Mouse (Mus musculus) cerebral cortex, adult 2 months (tissue): ENCODE results near the gene Tob1.

Experiments
- WGBS: fragments of 180-500 bp; shearing (Covaris S2); methylation state at CpG from one replicate; pipeline ENCODE4 v1.1.7; 2018; 5-methylcytosine and 5-hydroxymethylcytosine counted together

The Tob1 gene

GRCm38 (mm10) chr11:94198405-94199146, 12.7 kb upstream of the Tob1 start:
- 93% methylated on average over 7 of the region's 7 CpGs for WGBS

GRCm38 (mm10) chr11:94199771-94200170, 11.5 kb upstream of the Tob1 start:
- 71% methylated on average over 2 of the region's 2 CpGs for WGBS

DNA sequence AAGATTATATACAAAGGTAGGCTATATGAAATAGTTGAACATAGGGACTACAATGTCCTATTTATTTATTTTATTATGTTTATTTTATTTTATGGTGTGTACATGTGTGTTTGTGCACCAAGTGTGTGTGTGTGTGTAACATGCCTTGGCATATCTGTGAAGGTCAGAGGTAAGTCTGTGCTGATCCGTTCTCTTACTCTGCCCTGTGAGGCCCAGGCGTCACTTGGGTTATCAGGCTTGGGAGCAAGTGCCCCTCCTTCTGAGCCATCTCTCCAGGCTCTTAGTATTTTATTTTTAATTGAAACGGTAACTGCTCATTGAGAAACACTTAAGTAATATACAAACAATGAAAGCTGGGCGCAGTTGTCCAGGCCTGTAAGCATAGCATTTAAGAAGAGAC, 10.8 kb upstream of the Tob1 start:
- 92% methylated on average over 4 of the region's 4 CpGs for WGBS

DNA sequence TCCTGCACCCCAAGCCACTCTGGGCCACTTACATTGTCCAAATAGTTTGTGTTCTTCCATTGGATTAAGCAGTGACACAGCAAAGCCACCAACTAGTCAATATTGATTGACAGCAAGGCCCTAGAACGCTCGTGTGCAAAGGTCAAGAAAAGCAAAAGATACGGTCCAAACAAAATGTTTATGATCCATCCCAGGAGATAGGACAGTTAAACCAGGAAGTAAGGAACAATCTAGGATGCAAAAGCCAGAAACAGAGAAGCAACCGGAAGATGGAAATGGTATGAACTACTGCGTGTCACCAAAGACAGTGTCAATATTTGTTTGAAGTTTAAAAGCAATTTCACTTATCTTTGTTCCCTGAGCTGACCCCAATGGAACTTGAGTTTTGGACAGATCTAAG, 9.1 kb upstream of the Tob1 start:
- WGBS, result 92% methylated on average over 5 of the region's 5 CpGs

GRCm38 (mm10) chr11:94203066-94203465, 8.2 kb upstream of the Tob1 start:
- WGBS, result 75% methylated on average over 3 of the region's 3 CpGs

DNA sequence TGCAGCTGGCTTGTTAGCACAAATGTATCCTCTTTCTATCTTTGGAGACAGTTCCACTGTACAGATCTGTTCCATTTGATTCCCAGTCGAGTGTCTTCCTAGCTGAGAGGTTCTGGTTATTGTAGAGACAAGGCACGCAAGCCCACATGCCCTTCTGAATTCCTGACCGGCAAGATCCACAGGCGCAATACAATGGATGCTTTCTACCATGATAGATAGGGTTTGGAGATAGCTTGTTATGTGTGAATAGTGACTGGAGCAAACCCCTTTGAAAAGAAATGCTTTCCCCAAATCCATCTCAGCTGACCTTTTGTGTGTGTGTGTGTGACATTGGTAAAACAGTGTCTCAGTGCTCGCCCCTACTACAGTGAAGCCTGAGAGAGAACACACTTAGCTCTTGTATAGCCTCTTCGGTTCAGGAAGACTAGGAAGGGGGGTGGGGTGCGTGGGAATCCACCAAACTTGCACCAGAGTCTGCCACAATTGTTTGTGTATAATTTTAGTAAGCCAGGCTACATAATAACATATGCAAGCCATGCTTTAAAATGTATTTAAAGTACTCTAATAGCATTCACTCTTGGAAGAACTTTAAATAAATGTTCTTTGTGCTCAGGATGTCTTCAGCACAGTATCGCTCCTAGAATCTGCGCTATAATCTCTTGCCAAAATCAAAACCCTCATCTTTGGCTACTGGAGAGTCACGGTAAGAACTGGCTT, 4.7 kb upstream of the Tob1 start:
- 37% methylated on average over 10 of the region's 10 CpGs for WGBS

DNA sequence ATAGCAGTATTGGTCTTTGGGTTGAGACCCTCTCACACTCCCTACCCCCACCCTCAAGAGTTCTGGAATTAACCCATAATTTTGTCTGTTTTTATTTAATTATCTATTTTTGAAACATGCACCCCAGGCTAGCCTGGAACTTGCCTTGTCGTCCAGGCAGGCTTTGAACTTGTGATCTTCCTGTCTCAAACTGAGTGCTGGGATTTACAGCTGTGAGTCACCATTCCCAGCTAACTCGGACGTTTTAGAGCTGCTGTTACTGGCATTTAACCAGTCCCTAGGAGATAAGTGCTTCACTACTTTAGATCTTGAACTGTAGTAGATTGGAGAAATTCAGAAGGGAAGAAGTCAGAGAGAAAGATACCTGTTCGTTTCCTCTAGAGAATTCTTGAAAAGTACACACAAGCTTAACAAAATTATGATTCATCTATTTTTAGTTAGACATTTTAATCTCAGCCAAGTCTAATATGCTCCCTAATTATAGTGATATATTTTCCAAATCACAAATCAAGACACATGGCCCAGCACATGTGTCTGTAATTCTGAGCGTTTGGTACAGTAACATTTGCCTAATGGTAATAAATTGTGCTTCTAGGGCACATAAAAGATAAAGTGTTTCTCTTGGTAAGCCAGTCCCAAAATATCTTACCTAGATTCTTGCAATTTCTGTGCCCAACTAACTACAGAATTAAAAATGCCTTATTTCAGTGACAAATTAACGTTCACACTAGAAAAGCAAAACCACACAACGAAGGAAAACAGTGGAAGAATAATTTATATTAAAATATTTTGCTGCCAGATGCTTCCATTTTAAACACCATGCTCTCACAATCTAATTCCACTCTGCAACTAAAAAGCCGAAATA, 2.2 kb upstream of the Tob1 start:
- 34% methylated on average over 8 of the region's 8 CpGs for whole genome bisulfite sequencing

DNA sequence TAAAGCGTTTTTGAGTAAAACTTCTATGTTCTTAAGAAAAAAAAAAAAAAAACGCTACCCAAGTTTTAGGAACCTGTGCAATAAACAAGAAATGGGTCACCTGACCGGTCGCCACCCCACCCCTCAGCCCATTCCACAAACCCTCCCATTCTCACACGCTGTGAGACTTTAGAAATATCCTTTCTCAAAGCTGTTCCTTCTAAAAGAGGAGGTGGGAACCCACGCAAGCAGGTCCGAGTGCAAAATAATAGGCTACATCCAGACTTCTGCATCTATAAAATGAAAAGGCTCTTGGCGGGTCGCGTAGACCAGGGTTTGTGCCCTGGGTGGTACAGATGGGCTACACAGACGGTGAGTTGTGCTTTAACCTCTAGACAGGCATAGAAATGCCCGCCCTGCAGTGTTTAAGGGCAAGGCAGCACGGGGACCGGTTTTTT, 1.5 kb upstream of the Tob1 start:
- WGBS, result 3% methylated on average over 14 of the region's 14 CpGs

- under 1% methylated on average over 53 of the region's 56 CpGs for WGBS
Observed at GRCm38 (mm10) chr11:94210191-94211086, 815 bp upstream of the Tob1 start.

DNA sequence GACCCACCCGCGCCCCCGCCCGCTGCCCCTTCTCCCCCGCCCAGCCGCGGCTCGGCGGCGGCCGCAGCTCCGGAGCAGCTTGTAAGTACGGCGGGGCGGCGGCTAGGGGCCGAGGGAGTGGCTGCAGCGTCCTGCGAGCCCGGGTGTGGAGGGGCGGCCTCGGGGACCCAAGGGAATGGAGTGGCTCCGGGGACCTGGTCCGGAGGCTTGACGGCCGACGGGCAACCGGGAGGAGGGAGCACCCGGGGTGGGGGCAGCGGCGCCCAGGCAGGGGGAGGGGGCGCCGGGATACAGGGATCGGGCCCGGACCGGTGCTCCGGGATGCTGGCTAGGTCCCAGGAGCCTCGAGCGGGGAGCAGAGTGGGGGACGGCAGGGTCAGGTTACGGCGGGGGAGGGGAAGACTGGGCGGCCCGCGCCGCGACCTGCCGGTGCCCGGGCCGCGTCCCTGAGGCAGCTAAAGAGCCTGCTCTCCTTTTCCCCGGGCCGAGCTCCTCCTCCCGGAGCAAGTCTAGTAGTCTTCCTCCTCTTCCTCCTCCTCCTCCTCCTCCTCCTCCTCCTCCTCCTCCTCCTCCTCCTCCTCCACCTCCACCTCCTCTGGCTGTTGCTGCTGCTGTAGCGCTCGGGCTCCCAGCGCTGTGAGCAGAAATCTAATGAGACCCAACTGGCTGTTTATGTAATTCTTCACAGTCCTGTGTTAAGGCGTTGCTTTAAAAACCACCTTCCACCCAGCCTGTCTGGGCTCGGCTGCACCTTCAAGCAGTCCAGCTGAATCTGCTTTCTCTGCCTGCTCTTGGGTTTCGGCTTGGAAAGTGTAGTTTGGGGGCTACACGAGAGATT, 616 bp downstream of the Tob1 start:
- under 1% methylated on average over 53 of the region's 61 CpGs for WGBS

GRCm38 (mm10) chr11:94212489-94212836, 1.2 kb downstream of the Tob1 start:
- WGBS, result 2% methylated on average over 7 of the region's 7 CpGs

GRCm38 (mm10) chr11:94212997-94213396, 1.7 kb downstream of the Tob1 start:
- 18% methylated on average over 4 of the region's 4 CpGs for WGBS

- 44% methylated on average over 29 of the region's 29 CpGs for WGBS
Observed at GRCm38 (mm10) chr11:94213735-94214594, 2.7 kb downstream of the Tob1 start.

DNA sequence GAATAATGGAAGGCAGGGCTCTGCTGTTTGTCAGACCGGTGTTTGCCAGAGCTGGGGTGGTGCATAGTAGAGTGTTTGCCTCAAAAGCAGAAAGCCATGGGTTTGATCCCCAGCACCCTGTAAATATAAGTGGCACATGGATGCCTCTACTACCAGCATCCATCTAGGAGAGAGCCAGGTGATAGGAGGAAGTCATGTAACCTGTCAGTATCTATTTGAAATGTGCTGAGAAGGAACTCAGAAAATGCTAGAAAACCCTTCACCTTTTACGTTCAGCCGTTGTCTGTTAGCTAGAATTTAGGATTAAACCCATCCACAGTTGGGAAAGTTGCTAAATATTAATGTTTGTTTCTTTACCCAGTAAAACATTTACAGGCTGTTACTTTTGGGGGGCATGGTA, 4.3 kb downstream of the Tob1 start:
- WGBS, result 65% methylated on average over 3 of the region's 3 CpGs

DNA sequence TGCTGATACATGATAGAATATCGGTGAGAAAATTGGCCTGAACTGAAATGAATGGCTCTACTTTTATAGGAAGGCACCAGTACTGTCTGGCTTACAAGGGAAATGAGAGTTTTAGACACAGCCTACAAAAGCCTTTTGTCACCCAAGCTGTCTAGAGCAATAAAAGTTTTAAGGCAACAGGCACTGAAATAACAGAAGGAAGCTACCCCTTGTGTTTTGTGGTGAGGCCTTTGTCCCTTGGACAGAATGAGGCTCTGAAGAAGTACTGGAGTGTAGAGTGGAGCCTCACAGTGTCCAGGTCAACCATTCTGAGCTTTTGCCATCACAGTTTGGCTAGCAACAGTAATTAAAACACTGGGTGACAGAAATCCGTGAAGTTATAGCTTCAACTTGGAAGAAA, 5.0 kb downstream of the Tob1 start:
- WGBS, result 12% methylated on average over 2 of the region's 2 CpGs

DNA sequence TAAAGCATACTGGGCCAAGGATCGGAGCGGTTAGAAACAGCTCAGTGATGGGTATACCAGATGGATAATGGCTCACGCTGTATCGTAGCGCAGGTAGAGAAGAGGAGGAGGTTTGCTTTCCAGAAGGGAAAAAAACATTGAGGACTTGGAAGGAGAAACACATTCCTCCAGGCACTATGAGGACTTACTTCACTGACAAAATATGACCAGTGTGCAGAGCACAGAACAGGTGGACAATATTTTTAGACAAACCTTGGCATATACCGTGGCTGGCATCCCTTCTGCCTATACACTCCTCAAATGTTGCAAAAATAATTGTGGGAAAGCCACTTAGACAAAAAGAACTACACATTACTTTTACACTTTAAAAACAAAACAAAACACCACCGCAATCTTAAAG, 10.0 kb downstream of the Tob1 start:
- WGBS, result 61% methylated on average over 7 of the region's 7 CpGs

GRCm38 (mm10) chr11:94223531-94223930, 12.3 kb downstream of the Tob1 start:
- 85% methylated on average over 9 of the region's 9 CpGs for WGBS

DNA sequence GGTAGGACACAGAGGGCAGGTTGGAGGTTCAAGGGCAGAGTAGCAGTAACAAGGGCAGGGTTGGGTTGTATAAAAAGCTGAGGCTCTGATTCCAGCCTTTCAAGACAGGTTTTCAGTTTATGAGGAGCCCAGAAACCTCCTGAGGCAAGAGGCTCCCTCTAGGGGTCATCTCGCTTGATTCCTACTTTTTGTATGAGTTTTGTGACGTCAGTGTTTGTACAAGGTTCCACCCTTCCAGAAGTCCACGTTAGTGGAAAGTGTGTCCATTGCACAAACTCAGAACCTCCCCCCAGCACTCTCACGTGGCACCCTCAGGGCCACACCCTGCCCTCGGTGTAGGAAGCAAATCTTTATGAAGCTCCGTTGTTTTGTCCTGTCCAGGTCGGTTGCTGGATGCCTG, 14.7 kb downstream of the Tob1 start:
- WGBS, result 18% methylated on average over 7 of the region's 7 CpGs

- 61% methylated on average over 9 of the region's 9 CpGs for WGBS
Observed at GRCm38 (mm10) chr11:94228416-94228815, 17.2 kb downstream of the Tob1 start.
